Mouse (Mus musculus) forebrain, embryonic 11.5 days (tissue): ENCODE measurements around the gene Mgam. TPM values are rescaled to one million over a fixed set of nuclear protein-coding genes. Genes with fewer than 3 reads are reported as not detected.
"Not testable (repeated sequence)": the region's sequence is repeated elsewhere in the genome, so short reads cannot be mapped to it uniquely, and the experiment has no call there.

Experiments used
- ATAC-seq: fragments of 200-750 bp; cut with Nextera tagmentation; replicated peaks from 2 replicates; pipeline ENCODE4 v1.8.0; 2017; ENCODE audit warnings: moderate TSS enrichment; ENCODE audit not compliant: low FRiP score
- DNase-seq: peaks from one replicate; pipeline ENCODE4 v3.0.0-alpha.2; 2017; ENCODE audit warnings: low spot score
- H3K27ac ChIP-seq: fragments of 300-500 bp; sonication (generic); 2 replicates; pipeline ENCODE4 v1.5.1; 2014; ENCODE audit warnings: low read depth, low read length
- H3K27me3 ChIP-seq: fragments of 300-500 bp; sonication (generic); 2 replicates; pipeline ENCODE4 v1.6.1; 2014; ENCODE audit warnings: mild to moderate bottlenecking, low read length, mixed read lengths; ENCODE audit not compliant: control insufficient read depth, insufficient read depth
- H3K36me3 ChIP-seq: fragments of 300-500 bp; sonication (generic); 2 replicates; pipeline ENCODE4 v1.6.1; 2014; ENCODE audit warnings: mild to moderate bottlenecking, low read length, moderate library complexity, mixed read lengths; ENCODE audit not compliant: control insufficient read depth, insufficient read depth
- H3K4me1 ChIP-seq: fragments of 300-500 bp; sonication (generic); replicated peaks from 2 replicates; pipeline ENCODE4 v1.6.1; 2014; ENCODE audit warnings: low read length, mixed read lengths; ENCODE audit not compliant: control insufficient read depth, insufficient read depth
- H3K4me2 ChIP-seq: fragments of 300-500 bp; sonication (generic); 2 replicates; pipeline ENCODE4 v1.6.1; 2014; ENCODE audit warnings: low read depth, mild to moderate bottlenecking, low read length, moderate library complexity, mixed read lengths; ENCODE audit not compliant: severe bottlenecking
- H3K4me3 ChIP-seq: fragments of 300-500 bp; sonication (generic); 2 replicates; pipeline ENCODE4 v1.5.1; 2014; ENCODE audit warnings: low read depth, low read length
- H3K9ac ChIP-seq: fragments of 300-500 bp; sonication (generic); 2 replicates; pipeline ENCODE4 v1.6.1; 2014; ENCODE audit warnings: low read length
- H3K9me3 ChIP-seq: fragments of 300-500 bp; sonication (generic); 2 replicates; pipeline ENCODE4 v1.6.1; 2016; ENCODE audit warnings: low read length, mixed read lengths; ENCODE audit not compliant: control insufficient read depth
- WGBS: fragments of 180-500 bp; shearing (Covaris S2); extraction: QIAGEN DNeasy Blood & Tissue Kit; methylation state at CpG from one replicate; pipeline ENCODE4 v1.1.7; 2014; 5-methylcytosine and 5-hydroxymethylcytosine counted together
- polyA plus RNA-seq: library from polyadenylated mRNA; unstranded; fragments of >200 nt; fragmentation: Nextera tagmentation; extraction: Ambion mirVana; gene quantifications from 2 replicates; pipeline ENCODE4 v1.2.1, GENCODE M21; 2014

Mgam gene
- polyA plus RNA-seq, result 0.08 TPM in 1 of 2 replicates, not detected in the other

- ATAC-seq (no peak), DNase-seq (no peak)
- Histone ChIP-seq H3K27me3 (no peaks in the 10 kb centered on the region), H3K36me3 (no peaks in the 10 kb centered on the region), H3K9me3 (no peaks in the 10 kb centered on the region), H3K4me2 (no peak within 1 kb of the TSS), H3K4me1 (no peaks in the 10 kb centered on the region), H3K4me3 (no peak within 1 kb of the TSS), H3K9ac (no peak within 1 kb of the TSS), H3K27ac (no peak within 1 kb of the TSS)
- 86% methylated on average over 8 of the region's 8 CpGs for WGBS
Measured at GRCm38 (mm10) chr6:40628406-40629000, at the start of gene Mgam. Gene Mgam (plus strand): TSS chr6:40628831.

- no peak overlapping the region for H3K4me2 ChIP-seq
- no peak for ATAC-seq
- H3K4me3 ChIP-seq, result no peak overlapping the region
Measured at GRCm38 (mm10) chr6:40584336-40584735, 44.3 kb upstream of the Mgam start.

GRCm38 (mm10) chr6:40585645-40586044 lies 43.0 kb upstream of the Mgam start, which contains the start of gene Clec5a:
Gene Clec5a (minus strand): TSS chr6:40585821.
- Histone ChIP-seq H3K4me1 (no peaks in the 10 kb centered on the region), H3K27me3 (no peaks in the 10 kb centered on the region), H3K9ac (no peak within 1 kb of the TSS), H3K4me3 (no peak within 1 kb of the TSS), H3K36me3 (no peaks in the 10 kb centered on the region), H3K27ac (no peak within 1 kb of the TSS), H3K4me2 (no peak within 1 kb of the TSS), H3K9me3 (no peaks in the 10 kb centered on the region)
- no peak for DNase-seq
- 93% methylated on average over 5 of the region's 5 CpGs for WGBS
- ATAC-seq, result no peak

More at GRCm38 (mm10) chr6:40584336-40584735, 44.3 kb upstream of the Mgam start:
- Histone ChIP-seq H3K27ac (no peak overlapping the region), H3K36me3 (no peaks in the 10 kb centered on the region), H3K27me3 (no peaks in the 10 kb centered on the region), H3K9me3 (no peaks in the 10 kb centered on the region), H3K4me1 (no peaks in the 10 kb centered on the region), H3K9ac (no peak overlapping the region)
- DNase-seq, result no peak
- 87% methylated on average over 6 of the region's 6 CpGs for WGBS

GRCm38 (mm10) chr6:40588346-40588745 lies 40.3 kb upstream of the Mgam start:
- Histone ChIP-seq H3K4me1 (no peaks in the 10 kb centered on the region), H3K9me3 (no peaks in the 10 kb centered on the region), H3K27ac (no peak overlapping the region), H3K9ac (no peak overlapping the region), H3K4me3 (no peak overlapping the region), H3K36me3 (no peaks in the 10 kb centered on the region), H3K4me2 (no peak overlapping the region), H3K27me3 (no peaks in the 10 kb centered on the region)
- DNase-seq (no peak), ATAC-seq (no peak)
- WGBS, result 96% methylated on average over 2 of the region's 2 CpGs

- Histone ChIP-seq H3K4me2 (no peak overlapping the region), H3K27ac (no peak overlapping the region), H3K36me3 (no peaks in the 10 kb centered on the region), H3K4me1 (no peaks in the 10 kb centered on the region), H3K4me3 (no peak overlapping the region), H3K9me3 (no peaks in the 10 kb centered on the region), H3K27me3 (no peaks in the 10 kb centered on the region), H3K9ac (no peak overlapping the region)
- 78% methylated on average over 3 of the region's 3 CpGs for WGBS
- ATAC-seq, result no peak
- no peak for DNase-seq
Measured at GRCm38 (mm10) chr6:40594804-40595550, 33.7 kb upstream of the Mgam start.

- H3K27ac ChIP-seq, DNase-seq, H3K27me3 ChIP-seq, H3K9ac ChIP-seq, H3K36me3 ChIP-seq, H3K9me3 ChIP-seq, H3K4me2 ChIP-seq, H3K4me1 ChIP-seq, ATAC-seq, H3K4me3 ChIP-seq: not testable (repeated sequence)
- WGBS, result 29% methylated on average over 4 of the region's 4 CpGs
Measured at GRCm38 (mm10) chr6:40598546-40598945, 30.1 kb upstream of the Mgam start.

GRCm38 (mm10) chr6:40607431-40607830 lies 21.2 kb upstream of the Mgam start:
- DNase-seq, result no peak
- H3K4me1 ChIP-seq, result no peaks in the 10 kb centered on the region
- no peak overlapping the region for H3K9ac ChIP-seq
- no peak overlapping the region for H3K27ac ChIP-seq
- H3K4me2 ChIP-seq, result no peak overlapping the region
- ATAC-seq, result no peak
- H3K4me3 ChIP-seq, result no peak overlapping the region
- no peaks in the 10 kb centered on the region for H3K36me3 ChIP-seq
- H3K9me3 ChIP-seq, result no peaks in the 10 kb centered on the region
- H3K27me3 ChIP-seq, result no peaks in the 10 kb centered on the region

- ATAC-seq (no peak), DNase-seq (no peak)
- Histone ChIP-seq H3K27ac (no peak overlapping the region), H3K9ac (no peak overlapping the region), H3K4me1 (no peaks in the 10 kb centered on the region), H3K36me3 (no peaks in the 10 kb centered on the region), H3K4me3 (no peak overlapping the region), H3K9me3 (no peaks in the 10 kb centered on the region), H3K4me2 (no peak overlapping the region), H3K27me3 (no peaks in the 10 kb centered on the region)
- WGBS, result 88% methylated on average over 8 of the region's 8 CpGs
Measured at GRCm38 (mm10) chr6:40610244-40610643, 18.4 kb upstream of the Mgam start.
